Mouse (Mus musculus): ENCODE data around the gene Rfx2.

DNA sequence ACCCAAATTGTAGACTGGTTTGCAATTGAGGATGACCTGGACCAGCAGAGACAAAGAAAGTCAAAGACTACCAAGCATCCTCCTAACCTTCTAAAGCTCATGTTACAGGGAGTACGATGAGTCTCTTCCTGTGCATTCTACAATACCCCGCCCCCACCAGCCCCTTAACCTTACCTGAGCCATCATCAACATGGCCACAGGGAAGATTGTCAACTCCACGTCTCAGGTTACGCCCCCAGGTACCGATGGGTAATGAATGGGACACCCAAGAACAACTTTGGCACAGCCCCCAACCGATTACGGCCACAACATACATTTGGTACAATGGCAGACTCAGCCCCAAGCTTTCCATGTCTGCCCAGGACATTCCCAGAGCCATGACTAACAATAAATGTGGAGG lies 9.7 kb upstream of the Rfx2 start:
- TF ChIP-seq POLR2A (IDR thresholded peaks at IDR 0.05; ENCODE audit: insufficient read length, low read depth), result no peak
- no peak for TF ChIP-seq E2F4 (IDR thresholded peaks at IDR 0.05; ENCODE audit: insufficient read depth)
- no peak for TF ChIP-seq USF1 (IDR thresholded peaks at IDR 0.05; ENCODE audit: low read depth)
- no peak for TF ChIP-seq MYOG (IDR thresholded peaks at IDR 0.05; ENCODE audit: control insufficient read depth in 1 of 3, insufficient read depth in 1 of 3, insufficient read length in 2 of 3, low read depth in 2 of 3)
- TF ChIP-seq TCF12 (IDR thresholded peaks at IDR 0.05; ENCODE audit: insufficient read depth, poor library complexity, severe bottlenecking), result no peak
- TF ChIP-seq CEBPB (IDR thresholded peaks at IDR 0.05; ENCODE audit: insufficient read depth, poor library complexity, severe bottlenecking), result no peak
- TF ChIP-seq MAX (IDR thresholded peaks at IDR 0.05; ENCODE audit: low read depth), result no peak
- TF ChIP-seq SRF (IDR thresholded peaks at IDR 0.05; ENCODE audit: control insufficient read depth, insufficient read length, low read depth), result no peak
- TF ChIP-seq POLR2AphosphoS2 (IDR thresholded peaks at IDR 0.05; ENCODE audit: insufficient read length, low read depth), result no peak
- TF ChIP-seq TCF3 (IDR thresholded peaks at IDR 0.05; ENCODE audit: insufficient read length, low read depth), result no peak

Data from myocyte (in vitro differentiated cells).